Mouse (Mus musculus): ENCODE measurements around the gene Dst.

Gene Dst

DNA sequence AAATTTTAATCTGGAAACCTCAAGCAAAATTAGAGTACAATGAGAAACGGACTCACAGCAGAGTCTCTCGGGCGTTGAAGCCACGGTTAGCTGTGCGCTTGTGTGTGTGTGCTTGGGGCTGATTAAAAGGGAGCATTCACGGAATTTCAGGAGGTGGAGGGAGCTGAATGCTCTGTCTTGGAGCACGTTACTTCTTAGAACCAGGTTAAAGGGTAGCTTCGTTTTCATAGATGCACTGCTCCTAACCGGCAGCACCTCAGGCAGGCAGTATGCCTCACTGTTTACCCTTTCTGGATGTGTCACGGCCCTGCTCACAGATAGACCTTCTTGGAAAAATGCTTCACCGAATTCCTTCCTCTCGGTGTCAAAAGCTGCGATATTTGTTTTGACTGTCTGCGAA lies 329.2 kb downstream of the Dst start:
- DNase-seq (ENCODE audit: low read depth, low spot score) = no peak

DNA sequence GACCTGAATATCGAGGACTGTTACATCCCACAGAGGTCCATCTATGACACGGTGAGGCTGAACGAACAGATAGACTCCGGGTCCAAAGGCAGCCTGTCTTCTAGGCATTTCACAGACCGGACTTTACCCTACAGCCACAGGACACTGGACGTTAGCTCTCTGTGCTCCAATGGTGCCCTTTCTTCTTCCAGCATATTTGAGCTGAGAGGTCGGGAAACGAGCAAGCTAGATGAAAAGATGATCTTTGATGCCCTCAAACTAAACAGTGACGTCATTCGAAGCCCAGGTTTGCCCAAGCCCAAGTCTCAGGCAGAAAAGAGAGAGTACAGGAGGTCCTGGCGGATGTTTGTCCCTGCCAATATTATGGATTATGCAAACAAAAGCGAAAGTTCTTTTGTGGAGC lies 329.7 kb downstream of the Dst start:
- no peak for DNase-seq (ENCODE audit: low read depth, low spot score)

DNA sequence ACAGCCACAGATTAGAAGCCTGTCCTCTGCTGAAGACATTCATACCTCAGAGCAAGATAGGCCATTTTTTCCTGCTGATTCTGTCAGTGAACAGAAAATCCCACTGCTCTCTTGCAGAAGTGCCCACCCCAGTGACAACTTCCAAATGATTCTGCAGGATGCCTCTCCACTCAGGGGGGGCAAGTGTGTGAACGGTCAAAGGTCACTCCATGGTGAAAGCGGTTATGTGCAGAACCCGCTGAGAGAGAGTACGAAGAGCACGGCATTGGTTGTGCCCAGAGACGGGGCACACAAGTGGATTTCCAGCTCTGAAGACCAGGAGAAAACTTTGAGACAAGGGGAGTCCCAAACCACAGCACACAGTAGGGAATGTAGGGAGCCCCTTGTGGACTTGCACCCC lies 330.2 kb downstream of the Dst start:
- DNase-seq (ENCODE audit: low read depth, low spot score) = no peak

DNA sequence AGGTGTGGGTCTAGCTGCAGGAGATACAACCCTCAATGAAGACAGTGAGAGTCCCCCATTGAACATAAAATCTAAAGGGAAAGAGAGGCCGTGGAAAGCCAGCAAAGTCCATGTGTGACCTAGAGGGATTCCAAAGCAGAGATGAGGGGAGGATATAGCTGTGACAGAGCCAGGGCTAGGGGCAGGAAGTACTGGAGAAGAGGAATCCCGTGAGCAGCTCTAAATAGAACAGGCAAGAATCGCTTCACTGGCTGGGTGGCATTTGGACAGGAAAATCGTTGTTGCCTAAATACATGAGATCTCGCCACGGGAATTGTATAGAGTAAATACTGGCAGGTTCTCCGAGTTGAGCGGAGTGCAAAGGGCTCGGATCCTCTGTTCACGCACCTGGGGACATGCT lies 336.7 kb downstream of the Dst start:
- no peak for DNase-seq (ENCODE audit: low read depth, low spot score)

DNA sequence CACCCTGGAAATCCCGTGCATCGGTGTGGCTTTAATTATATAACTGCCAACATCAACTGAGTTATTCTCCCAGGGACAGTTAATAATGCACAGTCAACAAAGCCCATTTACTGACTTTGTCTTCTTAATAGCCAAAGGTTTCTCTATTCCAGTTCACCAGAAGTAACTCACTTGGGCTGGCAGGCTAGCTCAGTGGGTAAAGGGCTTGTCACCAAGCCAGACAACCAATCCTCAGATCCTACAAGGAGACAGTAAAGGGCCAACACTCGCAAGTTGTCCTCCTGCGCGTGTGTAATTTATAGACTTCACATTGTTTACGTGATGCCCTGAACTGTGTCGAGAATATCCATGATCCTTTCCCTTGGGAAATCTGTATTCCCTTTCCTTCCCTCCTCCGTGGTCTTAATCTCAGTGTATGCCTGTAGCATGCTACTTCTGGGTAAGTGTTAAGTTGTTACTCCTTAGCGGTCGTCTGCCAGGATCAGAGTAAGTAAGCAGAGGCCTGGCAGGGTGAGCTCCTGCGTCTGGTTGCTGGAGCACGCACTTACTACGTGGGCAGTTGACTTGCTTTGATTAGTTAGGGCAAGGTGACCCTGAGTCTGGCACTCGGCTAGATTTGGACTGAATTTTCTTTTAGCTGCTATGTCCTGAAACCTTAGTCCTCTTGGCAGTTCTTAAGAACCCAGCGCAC lies 338.1 kb downstream of the Dst start:
- no peak for DNase-seq (ENCODE audit: low read depth, low spot score)

DNA sequence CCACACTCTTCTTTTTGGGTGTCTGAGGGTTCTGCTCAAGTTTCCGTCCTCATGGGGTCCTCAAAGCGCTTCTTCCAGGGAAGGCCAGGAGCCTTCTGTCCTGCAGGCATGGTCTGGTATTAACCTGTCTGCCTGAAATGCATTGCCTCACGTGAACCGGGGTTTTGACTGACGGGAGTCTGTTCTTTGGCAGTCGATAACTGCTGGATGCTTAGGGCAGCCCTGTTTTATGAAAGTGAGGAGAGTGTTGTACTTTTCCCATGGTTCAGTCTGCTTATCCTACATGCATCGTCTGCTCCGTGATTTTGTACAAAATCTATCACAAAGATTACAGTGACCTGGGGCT lies 338.6 kb downstream of the Dst start:
- no peak for DNase-seq (ENCODE audit: low read depth, low spot score)

DNA sequence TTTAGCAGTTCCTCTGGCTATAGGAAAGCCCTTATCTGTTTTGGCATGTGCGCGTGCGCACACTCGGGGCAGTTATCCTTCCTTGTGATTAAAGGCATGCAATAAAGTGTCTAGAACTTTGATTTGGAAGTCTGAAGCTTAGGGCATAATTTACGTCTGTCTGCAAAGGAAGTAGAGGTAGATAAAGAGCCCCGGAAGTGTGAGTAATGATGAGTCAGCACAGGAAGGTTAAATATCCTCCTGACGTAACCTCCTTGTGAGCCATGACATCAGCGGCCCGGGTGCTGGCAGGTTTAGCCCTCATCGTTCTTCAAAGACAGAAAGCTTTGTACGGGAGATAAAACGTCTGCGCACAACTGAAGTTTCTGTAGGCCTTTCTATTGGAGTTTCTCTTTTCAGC lies 343.1 kb downstream of the Dst start:
- DNase-seq (ENCODE audit: low read depth, low spot score) = no peak

DNA sequence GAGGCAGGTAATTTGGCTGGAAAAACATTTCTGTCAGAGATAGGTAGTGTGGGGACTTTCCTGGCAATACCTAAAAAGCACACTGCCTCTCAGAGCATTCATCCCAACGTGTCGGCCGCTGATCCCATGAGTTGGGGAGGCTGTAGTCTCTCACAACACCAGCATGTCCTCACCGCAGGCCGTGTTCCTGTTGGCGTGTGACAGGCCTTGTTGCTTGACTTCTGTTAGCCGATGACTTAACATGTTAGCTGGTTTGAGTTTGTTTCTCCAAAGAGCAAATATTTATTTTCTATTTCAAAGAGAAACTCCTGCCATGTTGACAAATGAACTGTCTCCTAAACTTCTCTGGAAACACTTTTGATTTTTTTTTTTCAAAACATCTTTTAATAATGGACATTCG lies 344.2 kb downstream of the Dst start:
- no peak for DNase-seq (ENCODE audit: low read depth, low spot score)

DNA sequence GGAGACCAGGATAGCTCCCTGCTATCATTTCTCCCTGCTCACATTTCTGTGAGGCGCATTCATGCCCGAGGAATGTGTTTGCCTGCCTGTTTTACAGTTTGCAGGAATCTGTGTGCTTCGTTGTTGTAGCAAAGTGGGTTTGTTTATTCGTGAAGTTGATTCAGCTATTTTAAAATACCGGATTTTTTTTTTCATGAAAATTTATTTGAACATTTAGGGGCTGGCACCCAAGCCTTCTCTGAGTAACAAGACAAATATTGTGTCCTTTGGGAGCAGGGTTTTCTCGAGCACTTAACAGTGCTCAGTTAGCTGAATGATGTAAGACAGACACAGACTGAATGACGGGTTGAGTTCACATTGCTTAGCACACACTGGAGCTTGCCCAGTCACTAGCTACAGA lies 345.9 kb downstream of the Dst start:
- no peak for DNase-seq (ENCODE audit: low read depth, low spot score)

DNA sequence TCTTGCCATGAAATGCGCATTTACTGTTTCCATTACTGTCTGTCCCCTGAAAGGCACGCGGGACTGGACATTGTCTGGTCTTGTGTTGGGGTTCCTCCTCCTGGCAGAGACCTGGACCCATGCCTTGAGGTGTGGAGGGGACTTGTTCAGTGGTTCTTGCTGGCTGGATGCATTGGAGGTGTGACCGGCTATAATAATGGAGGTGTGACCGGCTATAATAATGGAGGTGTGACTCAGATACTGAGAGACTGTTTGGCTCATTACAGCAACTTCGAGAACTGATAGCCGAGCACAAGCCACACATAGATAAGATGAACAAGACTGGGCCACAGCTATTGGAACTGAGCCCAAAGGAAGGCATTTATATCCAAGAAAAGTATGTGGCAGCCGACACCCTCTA lies 351.9 kb downstream of the Dst start:
- DNase-seq (ENCODE audit: low read depth, low spot score) = no peak

DNA sequence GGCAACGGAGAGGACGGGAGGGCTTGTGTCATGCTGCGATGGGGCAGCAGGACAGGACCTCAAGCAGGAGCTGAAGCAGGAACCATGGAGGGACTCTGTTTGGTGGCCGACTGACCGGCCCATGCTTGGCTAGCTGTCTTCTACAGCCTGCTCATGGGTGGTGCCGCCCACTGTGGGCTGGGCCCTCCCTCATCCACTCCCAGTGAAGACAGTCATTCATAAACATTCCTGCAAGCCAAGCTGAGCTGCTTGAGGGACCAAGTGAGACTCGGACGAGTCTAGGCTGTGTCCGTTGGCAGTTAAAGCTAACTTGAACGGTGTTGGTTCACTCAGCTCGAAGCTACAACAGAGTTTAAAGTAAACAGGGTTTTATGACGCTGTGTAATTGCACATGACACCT lies 353.0 kb downstream of the Dst start:
- no peak for DNase-seq (ENCODE audit: low read depth, low spot score)

DNA sequence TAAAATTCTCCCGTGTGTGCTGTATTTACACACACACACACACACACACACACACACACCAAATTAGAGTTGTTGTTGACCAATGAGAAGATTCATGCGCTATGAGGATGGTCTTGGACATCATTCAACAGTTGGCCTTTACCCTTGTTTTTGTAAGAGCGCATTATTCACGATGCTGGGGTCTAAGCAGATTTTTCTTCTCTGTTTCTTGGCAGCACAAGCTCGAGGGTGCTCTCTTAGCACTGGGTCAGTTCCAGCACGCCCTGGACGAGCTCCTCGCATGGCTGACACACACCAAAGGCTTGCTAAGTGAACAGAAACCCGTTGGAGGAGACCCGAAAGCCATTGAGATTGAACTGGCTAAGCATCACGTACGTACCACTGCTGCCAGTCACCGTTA lies 360.5 kb downstream of the Dst start:
- DNase-seq (ENCODE audit: low read depth, low spot score) = no peak

DNA sequence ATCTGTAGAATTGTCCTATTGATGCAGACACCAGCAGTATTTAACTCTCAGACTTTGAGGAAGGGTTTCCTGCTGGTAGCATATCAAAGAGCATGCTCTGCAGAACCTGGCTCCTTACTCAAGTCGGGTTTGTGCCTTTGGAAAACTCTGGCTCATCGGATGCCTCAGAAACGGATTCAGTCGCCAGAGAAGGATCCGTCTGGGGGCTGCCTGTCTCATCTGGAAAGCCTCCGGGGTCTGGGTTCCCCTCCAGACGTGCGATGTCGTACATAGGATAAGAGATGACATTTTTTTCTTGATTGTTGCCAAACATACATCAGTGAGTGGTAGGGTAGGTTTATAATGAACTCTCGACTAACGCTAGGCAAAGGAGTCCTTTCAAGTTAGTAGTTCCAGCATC lies 361.6 kb downstream of the Dst start:
- no peak for DNase-seq (ENCODE audit: low read depth, low spot score)

DNA sequence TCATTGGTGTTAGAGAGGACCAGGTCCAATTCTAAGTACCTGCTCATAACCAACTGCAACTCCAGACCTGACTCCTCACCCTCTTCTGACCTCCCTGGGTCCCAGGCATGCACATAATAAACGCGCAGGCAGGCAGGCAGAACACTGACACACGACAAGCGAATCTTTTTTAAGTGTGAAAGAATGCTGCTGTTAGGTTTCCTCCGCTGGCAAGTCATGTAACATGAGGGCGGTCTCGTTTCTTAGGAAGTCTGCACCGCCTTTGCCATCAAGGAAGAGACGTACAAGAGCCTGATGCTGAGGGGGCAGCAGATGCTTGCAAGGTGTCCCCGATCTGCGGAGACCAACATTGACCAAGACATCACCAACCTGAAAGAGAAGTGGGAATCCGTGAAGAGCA lies 365.9 kb downstream of the Dst start:
- no peak for DNase-seq (ENCODE audit: low read depth, low spot score)

DNA sequence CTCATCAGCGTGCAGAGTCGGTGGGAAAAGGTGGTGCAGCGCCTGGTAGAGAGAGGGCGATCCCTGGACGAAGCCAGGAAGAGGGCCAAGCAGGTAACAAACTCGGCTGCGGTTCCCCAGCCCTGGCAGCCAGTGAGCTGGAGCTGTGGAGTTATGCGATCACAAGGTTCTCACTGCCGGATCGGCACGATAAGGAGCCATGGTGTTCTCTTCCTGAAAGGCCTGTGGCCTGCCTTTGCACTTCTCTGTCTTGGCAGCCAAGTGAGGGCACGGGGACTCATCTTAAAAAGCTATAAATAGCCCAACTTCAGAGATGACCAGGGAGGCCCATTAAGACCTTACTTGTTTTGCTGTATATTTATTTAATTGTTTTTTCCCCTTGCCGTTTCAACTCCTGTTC lies 367.8 kb downstream of the Dst start:
- DNase-seq (ENCODE audit: low read depth, low spot score) = no peak

DNA sequence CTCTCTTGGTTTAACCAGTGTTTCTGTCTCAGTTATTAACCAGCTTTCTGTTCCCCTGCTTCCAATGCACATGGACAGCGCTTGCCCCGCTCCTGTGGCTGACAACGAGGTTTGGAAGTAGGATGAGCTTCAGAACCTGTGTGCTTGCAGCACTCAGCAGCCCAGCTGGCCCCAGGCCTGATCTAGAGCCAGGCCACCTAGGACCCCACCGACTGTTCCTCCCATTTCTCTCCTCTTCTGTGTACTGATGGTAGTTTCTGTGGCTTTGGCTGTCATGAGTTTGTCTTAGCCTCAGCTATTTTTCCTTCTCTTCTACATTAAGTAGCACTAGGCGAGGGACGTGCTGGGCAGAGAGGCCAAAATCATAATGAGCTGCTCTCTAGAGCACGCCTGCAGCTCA lies 368.7 kb downstream of the Dst start:
- no peak for DNase-seq (ENCODE audit: low read depth, low spot score)

DNA sequence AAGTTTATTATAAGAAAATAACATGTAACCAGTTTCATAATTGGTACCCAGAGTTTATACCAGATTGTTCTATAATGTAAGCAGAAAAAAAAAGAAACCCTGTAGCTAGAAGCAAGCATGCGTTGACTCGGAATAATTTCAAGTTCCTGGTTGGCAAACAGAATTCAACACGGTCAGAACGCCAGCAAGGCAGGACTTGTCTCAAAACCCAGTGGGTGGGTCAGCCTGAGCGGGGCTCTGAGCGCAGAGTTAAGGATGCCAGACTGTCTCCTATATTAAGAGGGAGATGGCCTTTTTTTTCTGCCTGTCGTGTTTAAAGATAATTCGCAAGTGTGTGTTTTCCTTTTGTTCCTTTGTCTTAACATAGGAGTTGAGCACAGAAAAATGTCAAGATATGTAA lies 369.2 kb downstream of the Dst start:
- no peak for DNase-seq (ENCODE audit: low read depth, low spot score)

DNA sequence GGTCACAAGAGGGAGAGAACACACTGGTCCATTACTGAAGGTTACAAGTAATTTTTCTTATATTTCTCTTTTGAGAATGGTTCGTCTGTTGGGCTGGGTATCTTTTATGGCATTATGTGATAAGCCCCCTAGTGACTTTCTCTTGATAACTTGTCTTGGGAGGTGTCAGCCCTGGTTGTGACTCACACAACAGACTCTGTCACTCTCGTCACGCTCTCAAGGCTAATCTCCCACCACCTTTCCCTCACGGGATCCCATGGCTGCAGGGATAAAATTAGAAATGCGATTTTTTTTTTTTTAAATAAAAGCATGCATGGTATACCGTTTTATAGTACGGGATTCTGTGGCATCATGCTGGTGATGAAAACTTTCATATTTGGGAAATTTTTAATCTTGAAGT lies 375.5 kb downstream of the Dst start:
- no peak for DNase-seq (ENCODE audit: low read depth, low spot score)

DNA sequence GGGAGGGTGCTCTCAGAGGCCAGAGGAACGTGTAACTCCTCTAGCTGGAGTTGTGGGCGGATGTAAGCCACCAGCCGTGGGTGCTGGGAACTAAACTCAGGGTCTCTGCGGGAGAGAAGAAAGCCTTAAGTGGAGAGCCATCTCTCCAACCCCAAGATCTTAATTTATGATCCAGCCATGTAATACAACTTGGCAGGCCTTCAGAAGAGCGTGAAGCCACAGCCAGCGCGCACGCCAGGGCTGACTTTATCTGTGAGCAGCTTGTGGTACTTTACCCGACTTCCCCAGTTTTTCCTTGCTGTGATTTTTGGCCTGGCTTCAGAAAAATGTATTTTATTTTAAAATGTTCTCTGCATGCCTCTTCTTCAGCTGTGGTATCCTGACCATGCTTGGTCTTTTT lies 377.0 kb downstream of the Dst start:
- DNase-seq (ENCODE audit: low read depth, low spot score) = no peak

DNA sequence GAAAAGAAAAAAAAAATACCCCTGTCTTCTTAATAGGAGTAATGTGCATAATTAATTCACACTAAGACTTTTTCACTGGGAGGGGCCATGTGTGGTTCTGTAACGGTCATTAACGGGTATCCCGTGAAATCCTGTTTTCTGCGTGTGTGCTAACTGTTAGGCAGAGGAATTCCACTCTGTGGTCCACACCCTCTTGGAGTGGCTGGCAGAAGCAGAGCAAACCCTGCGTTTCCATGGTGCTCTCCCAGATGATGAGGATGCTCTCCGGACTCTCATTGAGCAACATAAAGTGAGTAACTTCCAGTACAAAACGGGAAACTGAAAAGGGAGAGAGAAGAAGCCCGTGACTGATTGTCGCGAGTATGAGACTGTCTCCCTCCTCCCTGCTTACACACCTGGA lies 379.7 kb downstream of the Dst start:
- DNase-seq (ENCODE audit: low read depth, low spot score) = no peak

DNA sequence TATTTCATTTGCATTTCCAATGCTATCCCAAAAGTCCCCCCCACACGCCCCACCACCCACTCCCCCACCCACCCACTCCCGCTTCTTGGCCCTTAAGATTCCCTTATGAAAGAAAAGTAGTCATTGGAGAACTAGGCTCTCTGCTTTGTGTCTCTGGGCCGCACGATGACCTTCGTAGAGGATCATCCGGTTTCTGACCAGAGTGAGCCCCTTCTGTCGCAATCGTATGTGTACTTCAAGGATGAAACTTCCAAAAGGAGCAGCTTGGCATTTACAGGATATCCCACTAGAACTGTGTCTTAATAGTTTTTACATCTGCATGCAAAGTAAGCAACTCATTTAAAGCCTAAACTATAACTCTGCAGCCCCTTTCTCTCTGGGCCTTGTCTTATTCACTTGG lies 380.2 kb downstream of the Dst start:
- DNase-seq (ENCODE audit: low read depth, low spot score) = no peak

DNA sequence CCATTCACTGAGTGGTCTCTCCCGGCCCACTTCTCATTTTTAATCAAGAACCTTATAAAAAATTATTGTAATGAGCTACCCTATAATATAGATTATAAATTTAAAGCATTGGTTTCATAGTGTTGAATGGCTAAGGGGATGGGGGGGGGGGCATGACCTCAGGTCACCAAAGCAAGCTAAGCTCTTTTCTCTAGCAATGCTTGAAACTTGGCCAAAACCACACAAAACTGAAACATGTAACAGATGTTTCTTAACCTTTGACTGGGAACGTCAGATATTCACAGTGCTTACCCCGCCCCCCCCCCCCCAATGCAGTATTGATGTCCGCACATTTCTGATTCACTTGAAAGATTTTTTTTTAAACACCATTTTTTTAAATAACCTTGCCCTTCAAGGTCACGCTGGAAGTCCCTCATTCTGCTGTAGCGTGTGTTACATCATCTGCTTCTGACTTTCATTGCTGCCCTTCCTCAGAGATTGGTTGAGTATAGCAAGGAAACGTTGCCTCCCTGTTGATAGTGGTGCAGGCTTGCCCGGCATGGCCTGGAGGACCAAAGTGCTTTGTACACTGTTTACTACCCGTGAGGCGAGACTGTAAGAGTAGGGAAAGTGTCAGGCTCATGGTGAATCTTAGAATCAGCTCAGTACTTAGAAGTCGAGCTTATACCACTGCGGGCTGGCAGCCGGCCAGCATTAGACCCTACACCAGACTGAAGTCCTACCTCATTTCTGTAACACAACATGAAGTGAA lies 380.9 kb downstream of the Dst start:
- DNase-seq (ENCODE audit: low read depth, low spot score) = no peak

DNA sequence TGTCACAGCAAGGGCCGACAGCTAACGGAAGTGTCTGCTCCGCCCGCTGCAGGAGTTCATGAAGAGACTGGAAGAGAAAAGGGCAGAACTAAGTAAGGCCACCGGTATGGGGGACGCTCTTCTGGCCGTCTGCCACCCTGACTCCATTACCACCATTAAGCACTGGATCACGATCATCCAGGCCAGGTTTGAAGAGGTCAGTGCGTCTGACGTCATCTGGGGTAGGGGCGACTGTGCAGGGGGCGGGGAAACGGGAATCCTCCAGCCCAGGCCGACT lies 381.4 kb downstream of the Dst start:
- DNase-seq (ENCODE audit: low read depth, low spot score) = no peak

DNA sequence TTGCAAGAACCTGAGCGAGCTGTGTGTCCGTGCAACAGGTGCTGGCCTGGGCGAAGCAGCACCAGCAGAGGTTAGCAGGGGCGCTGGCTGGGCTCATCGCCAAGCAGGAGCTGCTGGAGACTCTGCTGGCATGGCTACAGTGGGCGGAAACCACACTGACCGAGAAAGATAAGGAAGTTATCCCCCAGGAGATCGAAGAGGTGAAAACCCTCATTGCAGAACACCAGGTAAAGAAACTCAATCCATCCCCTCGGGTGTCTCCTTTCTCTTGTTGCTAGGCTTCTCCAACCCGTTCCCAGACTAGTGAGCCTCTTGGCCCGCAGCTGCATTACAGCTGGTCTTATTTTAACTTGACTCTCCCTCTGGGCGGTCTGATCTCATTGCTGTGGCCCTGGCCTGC lies 382.3 kb downstream of the Dst start:
- DNase-seq (ENCODE audit: low read depth, low spot score) = no peak

All from c-Kit-negative CD71-positive TER-119-positive erythroid progenitor cells, embryonic 14.5 days (primary cell).